Mouse (Mus musculus) adrenal gland, postnatal 25 days (tissue): ENCODE data around the gene Zbtb43. TPM values are rescaled to one million over a fixed set of nuclear protein-coding genes. Genes with fewer than 3 reads are reported as not detected.

Experiments used
- DNase-seq: peaks from one replicate; pipeline ENCODE4 v3.0.0; 2021; ENCODE audit warnings: mixed read lengths
- total RNA-seq: library from RNA; stranded (reverse); gene quantifications from 2 replicates; pipeline ENCODE4 v1.2.3, GENCODE M21; 2021

Gene Zbtb43
- total RNA-seq, 1 experiment from 2014 or later = 22.2 TPM

DNA sequence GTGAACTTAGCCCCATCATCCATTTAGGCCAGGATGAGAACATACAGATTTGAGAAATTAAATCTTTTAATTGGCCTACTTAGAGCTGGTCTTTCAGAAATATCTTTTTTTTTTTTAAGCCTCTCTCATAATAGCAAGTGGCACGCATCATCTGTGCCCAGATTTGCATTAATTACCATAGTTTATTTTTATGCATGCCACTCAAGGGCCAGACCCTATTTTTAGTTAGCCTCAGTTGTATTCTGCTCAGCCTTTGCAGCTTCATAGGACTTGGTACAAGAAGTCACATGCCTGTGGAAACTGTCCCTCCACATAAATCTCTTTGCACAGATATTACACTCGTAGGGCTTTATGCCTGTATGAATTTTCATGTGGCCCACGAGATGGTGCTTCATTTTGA, 14.9 kb downstream of the Zbtb43 start:
- no peak for DNase-seq

DNA sequence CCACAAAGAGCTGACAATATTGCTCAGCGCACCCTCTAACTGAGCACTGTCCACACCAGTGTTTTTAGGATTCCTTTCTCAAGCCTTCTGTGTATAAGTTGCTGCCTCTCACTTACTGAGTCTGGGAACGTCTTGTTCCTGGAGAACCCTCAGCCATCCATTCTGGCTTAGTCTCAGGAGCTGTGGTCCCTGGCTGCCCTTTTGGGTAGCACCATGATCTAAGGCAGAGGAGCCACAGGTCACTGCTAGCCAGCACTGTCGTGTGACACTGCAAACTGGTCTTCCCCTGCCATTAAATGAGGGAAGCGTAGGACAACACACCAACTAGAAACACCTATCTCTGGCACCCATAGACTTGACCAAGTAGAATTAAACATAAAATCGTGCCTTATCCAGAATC, 15.6 kb downstream of the Zbtb43 start:
- DNase-seq = no peak

DNA sequence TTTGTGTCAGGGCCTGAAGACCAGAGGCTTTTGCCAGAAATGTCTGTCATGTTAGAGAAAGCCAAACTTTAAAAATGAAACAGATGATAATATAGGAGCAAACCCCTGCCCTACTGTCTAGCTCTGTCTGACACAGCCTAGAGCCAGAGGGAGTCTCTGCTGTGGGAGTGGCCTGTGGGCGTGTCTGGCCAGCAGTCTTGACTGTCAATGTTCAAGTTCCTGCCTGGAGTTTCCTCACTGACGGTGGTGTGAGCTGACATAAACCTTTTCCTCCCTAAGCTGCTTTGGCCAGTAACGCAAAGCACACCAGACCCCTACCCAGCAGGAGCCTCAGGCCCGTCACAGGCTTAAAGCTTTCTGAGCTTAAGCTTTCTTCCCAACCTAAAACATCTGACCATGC, 16.2 kb downstream of the Zbtb43 start:
- peak; percentile 55 for DNase-seq

DNA sequence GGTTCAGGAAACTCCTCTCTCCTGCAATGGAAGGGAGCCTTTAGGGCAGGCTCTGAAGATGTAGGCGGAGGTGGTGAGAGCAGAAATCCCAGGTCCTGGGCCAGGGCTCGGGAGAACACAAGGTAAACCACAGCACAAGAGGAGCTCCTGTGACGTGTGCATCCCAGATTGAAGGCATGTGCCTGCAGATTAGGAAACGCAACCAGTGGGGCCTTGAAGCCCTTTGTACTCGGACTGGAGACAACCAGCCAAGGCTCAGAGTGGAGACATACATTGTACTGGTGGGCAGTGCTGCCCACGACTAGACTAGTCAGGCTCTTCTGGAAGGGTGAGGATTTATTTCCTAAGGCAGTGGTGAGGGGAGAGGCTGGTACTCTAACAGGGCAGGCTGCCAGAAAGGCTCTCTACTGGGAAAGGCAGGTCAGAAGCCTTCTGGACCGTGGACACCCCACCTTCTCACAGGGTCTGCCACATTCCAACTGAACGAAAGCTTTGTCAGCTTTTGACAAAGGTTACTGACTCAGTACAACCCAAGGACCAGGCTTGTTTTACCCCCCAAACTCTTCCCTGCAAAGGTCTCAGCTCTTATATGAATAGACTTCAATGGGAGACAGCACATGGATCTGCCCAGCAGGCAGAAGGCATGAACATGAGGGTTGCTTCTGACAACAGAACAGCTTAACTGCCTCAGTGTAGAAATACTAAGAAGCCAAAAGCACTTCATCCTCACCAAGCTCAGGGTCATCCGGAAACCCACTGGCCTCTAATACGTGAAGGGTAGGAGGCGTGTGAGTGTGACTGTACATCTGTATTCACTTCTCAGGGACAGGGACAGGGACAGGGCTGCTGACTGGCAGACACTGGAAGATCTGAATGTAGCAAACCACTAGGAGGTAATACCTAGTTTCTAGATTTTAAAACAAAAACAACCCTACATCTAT, 17.1 kb downstream of the Zbtb43 start:
- DNase-seq = no peak

DNA sequence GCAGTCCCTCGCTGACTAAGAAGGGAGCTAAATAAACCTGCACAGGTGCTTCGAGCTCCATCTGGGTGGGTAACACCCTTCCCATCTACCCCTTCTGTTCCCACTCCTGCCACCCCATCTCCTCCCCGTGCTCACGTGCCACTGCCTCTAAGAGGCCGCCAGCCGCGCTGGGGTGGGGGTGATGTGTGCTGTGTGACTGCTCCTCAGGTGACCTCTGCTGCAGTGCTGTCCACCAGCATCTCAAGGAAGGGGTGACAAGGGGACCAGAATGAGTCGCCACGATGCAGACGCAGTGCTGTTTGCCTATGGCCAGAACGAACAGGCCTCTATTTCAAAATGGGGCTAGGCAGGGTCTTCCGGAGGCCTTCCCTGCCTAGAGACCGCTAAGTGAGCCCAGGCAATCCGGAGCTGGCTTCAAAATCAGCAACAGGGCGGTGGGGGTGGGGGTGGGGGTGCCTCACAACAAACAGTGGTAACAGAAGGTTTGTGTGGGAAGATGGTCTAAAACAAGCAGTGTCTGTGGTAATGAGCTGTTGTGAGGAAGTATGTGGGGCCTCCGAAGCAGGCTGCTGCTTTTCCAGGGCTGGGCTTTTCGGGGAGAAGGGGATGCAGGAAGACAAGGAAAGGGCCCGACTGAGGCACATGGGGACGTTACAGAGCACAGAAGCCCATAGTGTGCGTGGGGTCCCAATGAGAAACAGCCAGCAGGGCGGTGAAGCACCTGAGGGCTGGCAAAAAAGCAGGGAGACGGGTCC, 19.1 kb downstream of the Zbtb43 start:
- DNase-seq = no peak

DNA sequence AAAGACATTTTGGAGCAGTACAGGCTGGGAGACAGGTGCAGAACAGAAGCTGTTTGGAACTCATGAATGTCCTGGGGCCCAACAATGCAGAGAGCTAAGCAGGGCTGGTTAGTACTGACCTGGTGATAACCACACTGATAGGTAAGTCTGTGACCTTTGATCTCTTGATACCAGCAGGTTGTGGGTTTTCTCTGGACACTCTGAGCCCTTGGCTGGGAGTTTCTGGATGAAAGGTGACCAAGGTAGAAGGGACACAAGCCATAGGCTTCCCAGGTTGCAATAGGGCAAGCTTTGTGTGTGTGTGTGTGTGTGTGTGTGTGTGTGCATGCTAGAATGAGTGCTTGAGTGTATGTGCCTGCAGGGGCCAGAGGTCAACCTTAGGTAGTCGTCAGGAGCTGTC, 21.6 kb downstream of the Zbtb43 start:
- DNase-seq = no peak

DNA sequence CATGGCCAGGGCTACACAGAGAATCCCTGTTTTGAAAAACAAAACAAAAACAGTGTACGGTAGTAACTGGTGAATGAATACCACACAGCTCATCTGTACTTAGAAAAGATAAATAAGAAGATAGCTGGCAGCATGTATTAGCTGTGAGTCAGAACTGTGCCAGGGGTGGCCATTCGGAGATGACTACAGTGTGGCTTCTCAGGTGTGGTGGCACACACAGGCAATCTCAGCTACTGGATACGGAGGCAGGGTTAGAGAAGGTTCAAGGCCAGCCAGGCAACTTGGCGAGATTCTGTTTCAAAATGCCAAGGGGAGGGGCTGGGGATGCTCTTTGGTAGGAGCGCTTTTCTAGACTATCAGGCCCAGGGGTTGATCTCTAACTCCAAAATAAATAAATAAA, 22.6 kb downstream of the Zbtb43 start:
- no peak for DNase-seq

DNA sequence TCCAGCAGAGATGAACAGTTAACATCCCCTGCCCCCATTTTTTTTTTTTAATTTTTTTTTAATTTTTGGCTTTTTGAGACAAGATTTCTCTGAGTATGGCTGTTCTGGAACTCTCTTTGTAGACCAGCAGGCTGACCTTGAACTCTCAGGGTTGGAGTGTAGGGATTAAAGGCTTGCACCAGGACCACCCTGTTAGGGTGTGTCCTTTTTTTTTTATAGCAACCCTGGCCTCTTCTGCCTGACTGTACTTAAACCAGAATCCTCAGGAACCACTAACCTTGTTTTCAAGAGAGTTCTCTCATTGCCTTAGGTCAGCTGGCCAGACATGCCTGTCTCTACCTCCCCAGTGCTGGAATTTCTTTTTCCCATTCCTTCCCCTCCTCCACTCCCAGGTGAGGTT, 23.5 kb downstream of the Zbtb43 start:
- DNase-seq = no peak

DNA sequence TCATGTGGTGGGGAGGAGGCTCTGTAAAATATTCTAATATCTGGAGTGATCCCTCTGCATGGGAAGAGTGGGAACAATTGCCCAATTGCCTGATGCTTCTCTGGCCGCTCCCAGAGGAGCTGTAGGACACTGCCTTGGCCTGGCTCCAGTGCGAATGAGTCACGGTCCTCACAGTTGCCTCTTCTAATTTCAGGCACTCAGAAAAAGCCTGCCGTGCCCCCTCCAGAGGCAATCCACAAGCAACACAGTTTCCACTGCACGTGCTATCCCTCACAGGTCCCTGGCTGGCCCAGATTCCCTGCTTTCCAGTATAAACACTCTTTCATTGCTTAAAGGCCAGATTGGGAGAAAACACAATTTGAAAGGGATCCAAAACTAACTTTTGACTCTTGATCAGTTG, 24.0 kb downstream of the Zbtb43 start:
- peak; percentile 97 for DNase-seq

DNA sequence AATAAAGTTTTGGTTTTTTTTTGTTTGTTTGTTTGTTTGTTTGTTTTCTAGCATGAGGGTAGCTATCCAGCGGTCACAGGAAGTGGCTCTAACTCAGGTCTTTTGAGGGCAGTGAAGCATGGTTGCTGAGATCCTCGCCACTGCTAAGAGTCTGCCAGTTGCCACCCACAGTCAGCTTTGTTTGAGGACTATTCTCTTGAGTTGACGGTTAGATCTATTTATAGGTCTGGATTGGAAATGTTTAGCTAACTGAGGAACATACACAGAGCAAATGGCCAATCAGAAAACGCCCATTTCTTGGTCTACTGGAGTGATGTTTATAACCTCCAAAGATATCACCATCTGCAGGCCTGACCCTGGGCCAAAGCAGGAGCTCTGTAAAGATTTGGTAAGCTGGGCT, 25.7 kb downstream of the Zbtb43 start:
- DNase-seq = no peak

DNA sequence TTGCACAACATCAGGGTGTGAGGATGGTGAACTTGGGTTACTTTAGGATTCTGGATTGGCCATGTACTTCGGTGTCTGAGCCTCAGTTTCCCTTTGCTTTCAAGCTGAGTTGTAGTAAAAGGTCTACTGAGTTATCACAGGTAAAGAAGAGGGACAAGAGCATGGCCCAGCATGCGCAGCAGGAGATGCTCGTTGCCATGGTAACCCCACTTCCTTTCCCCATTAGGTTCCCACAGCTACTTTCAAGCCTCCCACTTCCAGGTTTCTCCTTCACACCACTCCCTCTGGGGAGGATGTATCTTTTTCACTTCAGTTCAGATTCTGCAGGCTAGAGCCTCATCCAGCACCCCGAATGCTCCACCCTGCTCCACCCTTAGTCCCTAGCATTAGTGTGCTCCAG, 27.5 kb downstream of the Zbtb43 start:
- DNase-seq = no peak

DNA sequence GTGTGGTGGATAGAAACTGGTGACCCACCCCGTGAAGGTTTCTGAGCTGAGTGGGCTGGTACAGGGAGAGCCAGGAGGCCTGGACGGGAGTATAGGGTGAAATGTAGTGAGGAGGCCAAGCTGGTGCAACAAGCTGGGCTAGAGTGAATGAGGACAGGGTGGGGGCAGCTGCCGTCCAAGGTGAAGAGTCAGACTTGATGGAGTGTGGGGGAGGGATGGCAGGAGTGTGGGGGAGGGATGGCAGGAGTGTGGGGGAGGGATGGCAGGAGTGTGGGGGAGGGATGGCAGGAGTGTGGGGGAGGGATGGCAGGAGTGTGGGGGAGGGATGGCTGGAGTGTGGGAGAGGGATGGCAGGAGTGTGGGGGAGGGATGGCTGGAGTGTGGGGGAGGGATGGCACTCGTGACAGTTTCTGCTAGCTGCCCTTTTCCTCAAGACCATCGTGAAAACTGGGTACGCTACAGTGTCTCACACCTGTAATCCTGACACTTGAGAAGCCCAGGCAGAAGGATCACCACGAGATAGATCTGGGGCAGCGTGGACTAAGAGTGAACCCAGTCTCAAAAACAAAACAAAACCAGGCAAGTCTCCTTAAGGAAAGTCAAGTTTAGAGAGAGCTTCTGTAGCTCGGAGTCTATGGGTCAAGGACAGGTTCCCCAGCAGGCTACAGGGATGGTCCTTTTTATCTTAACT, 28.2 kb downstream of the Zbtb43 start:
- no peak for DNase-seq

DNA sequence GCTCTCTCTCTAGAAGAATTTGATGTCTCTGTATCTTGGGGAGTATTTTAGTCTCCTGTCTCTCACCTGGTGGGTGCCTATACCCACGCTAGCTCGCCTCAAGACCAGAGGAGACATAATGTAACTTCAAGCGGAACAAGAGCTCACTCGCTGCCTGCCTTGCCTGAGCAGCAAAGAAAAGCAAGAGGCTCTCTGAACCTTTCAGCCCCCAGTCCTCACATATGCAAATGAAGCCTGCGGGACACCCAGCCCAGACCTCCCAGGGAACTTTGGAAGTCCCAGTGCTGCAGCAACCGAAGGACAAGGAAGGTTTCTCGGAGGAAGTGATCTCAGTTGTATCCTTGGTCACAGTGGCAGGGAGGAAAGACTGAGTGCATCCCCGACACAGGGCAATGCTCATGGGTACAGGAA, 28.9 kb downstream of the Zbtb43 start:
- no peak for DNase-seq

DNA sequence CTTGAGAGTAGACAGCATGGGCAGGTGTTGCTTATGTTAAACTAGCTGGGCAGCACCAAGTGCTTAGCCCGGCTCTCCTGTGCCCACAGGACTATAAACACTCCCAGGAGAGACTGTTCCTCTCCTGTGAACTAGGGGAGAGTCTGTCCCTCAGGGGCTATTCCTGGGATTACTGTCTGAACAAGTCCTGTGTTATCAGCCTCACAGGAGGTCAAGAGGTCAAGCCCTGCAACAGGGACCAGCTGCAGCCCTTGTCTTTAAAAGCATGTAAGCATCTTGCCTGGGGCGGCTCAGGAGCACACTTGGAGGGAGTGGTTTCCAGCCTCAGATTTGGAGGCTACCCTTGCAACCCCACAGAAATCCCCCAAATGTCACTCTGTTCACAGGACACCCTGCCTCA, 30.0 kb downstream of the Zbtb43 start:
- no peak for DNase-seq

DNA sequence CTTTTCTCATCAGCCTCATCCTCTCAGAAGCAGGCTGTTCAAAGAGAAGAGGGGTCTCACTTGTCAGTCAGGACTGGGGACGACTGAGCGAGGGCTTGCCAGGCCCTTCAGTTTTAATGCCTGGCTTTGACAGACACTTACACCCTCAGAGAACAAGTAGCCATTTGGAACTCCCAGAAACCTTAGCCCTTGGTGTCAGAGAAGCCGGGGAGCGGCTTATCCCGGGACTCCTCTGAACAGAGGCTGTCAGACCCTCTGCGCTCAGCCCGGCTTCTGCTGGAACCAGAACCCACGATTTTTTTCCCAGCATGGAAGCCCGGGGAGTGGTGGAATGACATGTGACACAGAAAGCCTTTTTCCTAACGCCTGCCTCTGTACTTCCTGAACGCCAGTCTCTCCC, 31.2 kb downstream of the Zbtb43 start:
- no peak for DNase-seq

DNA sequence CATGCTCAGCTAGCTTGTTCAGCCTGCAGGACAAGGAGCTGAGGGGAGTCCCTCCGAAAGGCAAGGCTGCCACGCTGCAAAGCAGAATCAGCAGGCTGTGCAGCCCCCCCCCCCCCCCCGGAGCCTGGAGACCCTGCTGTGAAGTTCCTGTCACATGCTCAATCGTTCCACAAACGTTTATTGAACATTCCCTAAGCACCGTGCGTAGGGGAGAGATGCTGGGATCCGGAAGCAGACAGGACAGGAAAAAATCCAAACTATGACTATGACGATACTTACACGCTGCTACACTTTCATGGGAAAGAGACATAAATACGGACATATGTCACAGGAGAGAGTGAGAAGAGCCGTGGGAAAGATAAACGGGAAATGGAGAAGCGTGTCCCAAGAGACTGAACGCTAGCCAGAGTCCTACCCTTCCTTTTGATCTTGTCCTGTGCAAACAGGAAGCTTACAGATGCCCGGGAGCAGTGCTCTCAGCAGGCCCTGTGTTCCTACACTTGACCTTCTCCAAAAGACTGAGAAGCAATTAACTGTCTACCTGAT, 32.3 kb downstream of the Zbtb43 start:
- no peak for DNase-seq

DNA sequence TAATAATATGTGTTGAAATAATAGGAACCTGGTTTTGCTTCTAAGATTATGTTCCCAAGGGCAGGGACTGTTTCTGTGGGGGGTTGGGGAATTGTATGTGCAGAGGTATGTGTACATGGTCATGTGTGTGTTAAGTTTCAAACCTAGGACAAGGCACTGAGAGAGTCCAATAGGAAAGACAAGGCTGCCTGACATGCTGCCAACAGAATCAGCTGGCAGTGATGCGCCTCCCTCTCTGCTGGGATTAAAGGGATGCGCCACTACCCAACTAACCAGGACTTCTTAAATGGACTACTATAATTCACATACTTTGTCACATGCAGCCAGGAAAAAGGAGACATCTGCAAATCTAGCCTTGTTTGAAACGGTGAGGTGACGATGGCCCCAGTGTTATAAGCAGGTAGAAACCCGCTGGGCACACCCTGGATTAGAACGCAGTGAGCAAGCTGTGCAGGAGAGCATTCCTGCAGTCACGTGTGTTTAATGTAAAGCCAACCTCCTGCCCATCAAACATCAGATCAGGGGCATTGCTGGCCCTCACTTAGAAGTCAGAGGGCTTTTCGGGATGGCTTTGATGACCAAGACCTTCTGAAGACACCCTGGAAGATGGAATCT, 33.2 kb downstream of the Zbtb43 start:
- DNase-seq = no peak

DNA sequence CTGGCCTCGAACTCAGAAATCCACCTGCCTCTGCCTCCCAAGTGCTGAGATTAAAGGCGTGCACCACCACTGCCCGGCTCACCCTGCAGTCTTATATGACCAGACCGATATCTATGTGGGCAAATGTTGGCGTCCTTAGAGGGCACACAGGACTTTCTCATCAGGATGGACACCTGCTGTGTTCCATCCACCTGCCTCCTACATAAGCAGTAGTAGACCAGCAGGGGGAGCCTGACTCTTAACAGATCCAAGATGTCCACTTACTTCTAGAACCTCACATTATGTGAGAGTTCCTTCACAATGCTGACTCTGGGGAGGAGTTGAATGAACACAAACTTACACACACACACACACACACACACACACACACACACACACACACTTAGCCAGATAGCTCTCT, 35.5 kb downstream of the Zbtb43 start:
- DNase-seq = peak; percentile 35

DNA sequence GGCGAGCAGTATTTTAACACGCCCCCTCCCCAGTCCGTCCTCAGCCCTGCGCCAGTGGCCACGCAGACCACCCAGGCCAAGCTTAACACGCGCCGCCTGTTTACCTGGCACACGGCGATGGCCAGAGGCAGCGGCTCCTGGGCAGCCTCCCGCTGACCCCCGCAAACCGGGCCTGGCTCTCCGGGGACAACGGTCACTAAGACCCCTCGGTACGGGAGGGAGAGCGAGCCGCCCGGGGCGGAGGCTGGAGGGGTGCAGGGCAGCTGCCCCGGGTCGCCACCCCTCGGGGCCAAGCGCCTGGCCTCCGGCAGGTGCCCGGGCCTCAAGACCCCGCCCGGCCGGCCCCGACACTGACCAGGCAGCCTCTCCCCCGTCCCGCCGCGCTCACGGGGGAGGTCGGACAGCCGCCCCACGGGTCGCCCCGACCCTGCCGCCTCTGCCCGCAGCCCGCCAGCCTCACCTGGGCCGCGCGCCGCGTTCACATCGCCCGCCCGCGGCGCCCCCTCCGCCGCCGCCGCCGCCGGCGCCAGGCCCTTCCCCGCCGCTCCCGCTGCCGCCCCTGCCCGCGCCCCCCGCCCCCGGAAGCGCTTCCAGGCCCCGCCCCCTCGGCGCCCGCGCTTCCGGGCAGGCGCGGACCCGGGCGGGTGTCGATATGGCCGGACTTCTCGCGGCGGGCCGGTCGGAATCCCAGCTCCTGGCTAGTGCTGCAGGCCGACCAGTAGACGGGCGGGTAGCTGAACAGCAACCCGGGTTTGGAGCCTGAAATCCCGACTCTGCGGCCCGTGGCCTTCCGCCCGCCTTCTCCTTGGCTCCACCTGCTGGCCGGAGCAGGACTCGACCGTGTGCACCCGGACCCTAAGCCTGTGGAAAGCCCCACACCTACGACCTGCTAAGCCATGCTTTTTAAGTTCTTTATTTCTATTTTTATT, 37.3 kb downstream of the Zbtb43 start, which contains the start of gene Zbtb34:
TSS of gene Zbtb34 (minus strand) at position 554 of the 929 bp plus-strand sequence.
- DNase-seq = peak; percentile 75

DNA sequence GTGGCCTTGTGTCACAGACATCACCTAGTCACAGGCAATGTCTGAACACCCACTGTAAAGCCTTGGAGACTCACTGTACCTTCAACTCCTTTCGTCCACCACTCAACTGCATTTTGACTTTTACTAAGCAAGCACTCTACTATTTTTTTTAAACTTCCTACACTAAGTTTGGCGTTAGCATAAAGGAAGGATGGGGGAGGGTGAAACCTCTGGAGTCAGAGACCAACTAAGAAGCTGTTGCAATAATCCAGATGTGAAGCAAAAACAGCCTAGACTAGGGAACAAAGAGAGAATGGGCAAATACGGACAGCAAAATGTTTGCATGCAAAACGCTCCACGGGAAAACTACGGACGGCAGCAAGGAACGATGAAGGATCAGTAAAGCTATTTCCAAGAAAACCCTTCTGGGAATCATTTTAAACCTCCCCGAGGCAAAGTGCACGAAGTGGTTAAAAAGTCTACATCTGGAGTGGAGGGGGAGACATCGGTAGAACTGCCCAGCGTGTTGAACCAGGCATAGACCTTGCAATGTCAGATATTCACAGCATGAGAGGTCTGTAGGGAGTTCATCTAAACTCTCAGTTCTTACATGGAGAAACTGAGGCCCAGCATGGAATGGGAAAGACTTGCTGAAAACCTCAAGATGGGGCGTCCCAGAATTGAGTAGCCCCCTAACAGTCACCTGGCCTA, 38.1 kb downstream of the Zbtb43 start:
- DNase-seq = no peak
